Mouse (Mus musculus) kidney, adult 2 months (tissue): ENCODE measurements around the gene Gm16253.

ENCODE experiments used
- CTCF ChIP-seq: fragments of 200-500 bp; conservative IDR thresholded peaks from 2 replicates; pipeline ENCODE4 v1.5.1; 2011; ENCODE audit warnings: low read depth, mild to moderate bottlenecking, control low read depth, low read length, moderate library complexity, mixed read lengths; ENCODE audit not compliant: insufficient read depth, insufficient read length
- POLR2A ChIP-seq: fragments of 200-500 bp; IDR thresholded peaks from one replicate; pipeline ENCODE4 v1.6.1; 2011; ENCODE audit warnings: low read depth, low read length, control low read depth

- TF ChIP-seq CTCF (no peak), POLR2A (no peak)
Observed at GRCm38 (mm10) chr3:96564633-96565032, 12.2 kb upstream of the Gm16253 start.
